Mouse (Mus musculus): Measurements from ENCODE around the gene Grin2b.

DNA sequence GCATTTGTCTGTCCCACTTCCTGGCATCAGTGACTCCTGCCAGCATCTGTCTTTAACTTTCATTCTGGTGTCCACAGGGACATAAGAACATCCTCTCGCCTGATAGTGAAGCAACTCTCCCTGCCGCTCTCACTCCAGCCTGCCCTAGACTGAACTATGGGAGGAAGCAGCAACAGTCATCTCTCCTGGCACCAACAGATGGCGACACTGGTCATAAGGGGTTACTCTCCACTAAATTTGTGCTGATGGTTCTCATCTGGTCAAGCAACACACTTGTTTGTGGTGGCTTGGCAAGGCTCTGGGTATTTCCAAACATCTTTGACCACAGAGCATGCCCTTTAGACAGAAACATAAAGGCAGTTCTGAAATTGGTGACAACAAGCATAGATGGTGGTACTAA is 130.9 kb downstream of the Grin2b start:
- no peak for TF ChIP-seq POLR2A (IDR thresholded peaks at IDR 0.05; ENCODE audit: low read depth, low read length)
- TF ChIP-seq CTCF (IDR thresholded peaks at IDR 0.05; ENCODE audit: borderline replicate concordance, insufficient read depth, low read length): no peak
